Mouse (Mus musculus): ENCODE measurements around the gene Gm49355. TPM values are rescaled to one million over a fixed set of nuclear protein-coding genes. Genes with fewer than 3 reads are reported as not detected.

Gm49355 gene
- total RNA-seq (2023) = not detected

DNA sequence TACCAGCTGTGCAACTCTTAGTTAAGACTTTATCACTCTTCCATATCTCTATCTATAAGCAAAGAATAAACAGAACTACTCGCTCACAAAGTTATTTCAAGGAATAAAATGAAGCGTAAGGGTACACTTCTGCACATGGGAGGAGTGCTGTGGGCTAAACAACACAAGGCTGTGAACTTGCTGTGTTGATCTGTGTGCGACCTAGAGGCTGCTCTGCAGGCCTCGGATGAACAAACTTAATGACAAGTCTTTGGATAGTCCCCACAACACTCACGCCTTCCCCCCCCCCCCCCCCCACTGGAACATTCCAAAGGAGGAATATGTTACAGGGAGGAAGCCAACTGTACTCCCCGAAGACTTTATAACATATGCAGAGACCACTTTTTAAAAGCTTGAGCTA is at the start of gene Gm49355:
Gm49355 (plus strand) TSS at position 336 of the 400 bp plus-strand sequence.

DNA sequence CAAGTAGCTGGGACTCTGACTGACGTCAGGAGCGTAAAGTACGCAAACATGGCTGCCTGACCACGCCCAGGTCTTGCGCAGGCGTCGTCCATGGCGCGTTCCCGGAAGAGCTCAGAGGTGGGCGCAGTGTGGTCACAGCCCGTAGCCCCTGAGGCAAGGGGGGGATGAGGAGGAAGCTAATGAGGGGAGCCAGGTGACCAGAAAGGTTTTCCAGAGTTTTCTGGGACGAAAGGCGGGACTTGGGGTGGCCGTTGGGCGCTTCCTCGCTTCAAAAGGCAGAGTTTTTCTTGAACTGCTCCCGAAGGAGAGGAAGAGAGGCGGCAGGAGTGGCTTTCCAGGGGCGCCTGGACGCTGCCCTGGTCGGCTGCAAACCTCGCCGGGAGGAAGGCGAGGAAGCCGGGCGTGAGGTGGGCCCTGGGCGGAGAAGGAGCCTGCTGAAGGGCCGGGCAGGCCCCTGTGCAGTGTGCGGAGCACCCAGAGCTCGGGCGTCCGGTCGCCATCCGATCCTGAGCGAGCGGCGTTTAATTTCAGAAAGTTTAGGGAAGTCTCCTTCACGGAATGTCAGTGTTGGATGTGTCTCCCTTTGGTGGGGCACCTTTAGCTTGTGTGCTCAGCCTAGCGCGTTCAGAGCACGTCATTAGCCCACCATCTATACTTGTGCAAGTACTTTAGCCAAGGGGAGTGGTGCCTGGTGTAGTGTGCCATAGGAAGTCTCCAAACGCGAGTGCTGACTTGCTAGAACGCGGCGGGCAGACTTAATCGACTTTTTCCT is 551 bp downstream of the Gm49355 start, which contains the start of gene 3830406C13Rik:
3830406C13Rik (plus strand) TSS at position 33 of the 772 bp plus-strand sequence.

DNA sequence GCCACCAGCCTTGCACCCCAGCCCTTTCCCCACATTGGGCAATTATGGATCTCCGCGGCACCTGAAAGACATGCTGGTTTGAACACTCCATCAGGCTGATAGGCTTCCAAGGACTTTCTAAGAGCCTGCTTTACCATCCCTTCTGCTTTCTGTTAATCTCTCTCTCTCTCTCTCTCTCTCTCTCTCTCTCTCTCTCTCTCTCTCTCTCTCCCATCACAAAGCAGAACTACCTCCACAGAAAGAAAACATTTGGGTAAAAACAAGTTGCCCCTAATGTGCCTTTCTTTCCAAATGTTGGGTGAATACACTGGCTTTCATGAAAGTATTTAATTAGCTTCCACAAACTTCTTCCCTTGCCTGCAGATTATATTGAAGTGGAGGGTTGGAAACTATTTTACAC is 64.3 kb downstream of the Gm49355 start, which contains the start of gene Fezf2:
Fezf2 (minus strand) TSS at position 101 of the 400 bp plus-strand sequence.

Other genes with a start within 250 kb of the Gm49355 start
- 10 to 100 TPM in 1 of 2 experiments, 1 to 10 TPM in 1; 9.1 to 12.4 TPM for gene 3830406C13Rik, start 197 bp downstream of the Gm49355 start, total RNA-seq (2023)
- gene Fezf2, start 64.2 kb downstream of the Gm49355 start, total RNA-seq (2023) = not detected

All from neutrophil, adult 59 days (primary cell).